Mouse (Mus musculus): ENCODE measurements around the gene Gprc5c. TPM values are rescaled to one million over a fixed set of nuclear protein-coding genes. Genes with fewer than 3 reads are reported as not detected.
A peak's percentile ranks its signal among the peaks of the same experiment; 100 is the strongest.

Gene Gprc5c
- polyA plus RNA-seq, 1 experiment from 2014 or later = 55.7 TPM

DNA sequence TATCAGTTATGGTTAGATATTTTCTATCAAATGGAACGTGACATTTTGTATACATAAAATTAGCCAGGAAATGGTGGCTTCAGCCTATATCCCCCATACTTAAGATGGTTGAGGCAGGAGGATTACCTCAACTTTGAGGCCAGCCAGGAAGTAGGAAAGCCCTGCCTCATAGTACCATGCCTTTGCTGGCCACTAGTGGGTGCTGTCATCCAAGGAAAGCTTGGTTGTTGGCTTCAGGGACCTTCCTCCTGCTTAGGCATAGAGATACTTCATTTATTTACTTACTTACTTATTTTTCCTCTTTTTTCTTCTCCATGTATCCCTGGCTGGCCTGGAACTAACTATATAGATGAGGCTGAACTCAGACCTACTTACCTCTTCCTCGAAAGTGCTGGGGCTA is 7.7 kb downstream of the Gprc5c start:
- H3K27me3 ChIP-seq = no peaks in the 10 kb centered on the region
- 90% methylated on average over 2 of the region's 2 CpGs for WGBS
- no peak overlapping the region for H3K4me3 ChIP-seq
- 0 out of 2 replicates have a peak, but pooled peaks cover 3% of the 10 kb centered on the region for H3K9me3 ChIP-seq
- H3K9ac ChIP-seq = no peak overlapping the region
- H3K4me2 ChIP-seq (replicated peaks) = no peak overlapping the region
- H3K27ac ChIP-seq = no peak overlapping the region
- ATAC-seq (ENCODE audit: insufficient number of reproducible peaks, insufficient read depth, low FRiP score, low TSS enrichment) = no peak
- peaks cover 9% of the 10 kb centered on the region for H3K4me1 ChIP-seq
- H3K36me3 ChIP-seq = peaks cover 12% of the 10 kb centered on the region; the same call in 1 of the 2 replicates

DNA sequence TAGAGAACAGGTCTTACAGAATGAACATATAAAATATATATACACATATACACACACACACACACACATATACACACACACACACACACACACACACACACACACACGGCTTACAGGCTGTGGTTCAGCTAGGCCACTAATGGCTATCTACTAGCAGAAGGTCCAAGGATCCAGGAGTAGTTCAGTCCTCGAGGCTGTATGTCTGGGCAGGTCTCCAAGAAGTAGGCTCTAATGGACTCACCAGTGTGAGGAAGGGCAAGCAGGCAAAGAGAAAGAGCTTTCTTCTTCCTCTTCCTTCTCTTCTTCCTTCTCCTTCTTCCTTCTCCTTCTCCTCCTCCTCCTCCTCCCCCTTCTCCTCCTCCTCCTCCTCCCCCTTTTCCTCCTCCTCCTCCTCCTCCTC is 10.1 kb downstream of the Gprc5c start:
- 0 out of 2 replicates have a peak, but pooled peaks cover 3% of the 10 kb centered on the region for H3K9me3 ChIP-seq
- H3K4me3 ChIP-seq = no peak overlapping the region
- no peaks in the 10 kb centered on the region for H3K27me3 ChIP-seq
- peaks cover 31% of the 10 kb centered on the region for H3K36me3 ChIP-seq
- H3K4me1 ChIP-seq = peaks cover 5% of the 10 kb centered on the region; the same call in 1 of the 2 replicates
- no peak overlapping the region for H3K27ac ChIP-seq
- H3K4me2 ChIP-seq (replicated peaks) = no peak overlapping the region
- no peak for ATAC-seq (ENCODE audit: insufficient number of reproducible peaks, insufficient read depth, low FRiP score, low TSS enrichment)
- 92% methylated on average over 2 of the region's 2 CpGs for WGBS
- H3K9ac ChIP-seq = no peak overlapping the region

- Histone ChIP-seq H3K9ac (no peak overlapping the region), H3K36me3 (peaks cover 42% of the 10 kb centered on the region)
- WGBS = 86% methylated on average over 3 of the region's 3 CpGs
These were observed 11.7 kb downstream of the Gprc5c start for GRCm38 (mm10) chr11:114862687-114863086.

GRCm38 (mm10) chr11:114863918-114864420 is 13.0 kb downstream of the Gprc5c start:
- Histone ChIP-seq H3K4me3 (no peak overlapping the region), H3K9me3 (0 out of 2 replicates have a peak, but pooled peaks cover 3% of the 10 kb centered on the region), H3K4me2 (replicated peaks) (no peak overlapping the region), H3K4me1 (peaks cover 18% of the 10 kb centered on the region), H3K27me3 (no peaks in the 10 kb centered on the region), H3K27ac (no peak overlapping the region), H3K9ac (no peak overlapping the region), H3K36me3 (peaks cover 51% of the 10 kb centered on the region)
- ATAC-seq (ENCODE audit: insufficient number of reproducible peaks, insufficient read depth, low FRiP score, low TSS enrichment) = no peak
- WGBS = 93% methylated on average over 21 of the region's 21 CpGs

More at GRCm38 (mm10) chr11:114862687-114863086, 11.7 kb downstream of the Gprc5c start:
- Histone ChIP-seq H3K9me3 (0 out of 2 replicates have a peak, but pooled peaks cover 3% of the 10 kb centered on the region), H3K4me3 (no peak overlapping the region), H3K27ac (no peak overlapping the region), H3K4me1 (peaks cover 18% of the 10 kb centered on the region), H3K27me3 (no peaks in the 10 kb centered on the region), H3K4me2 (replicated peaks) (no peak overlapping the region)
- ATAC-seq (ENCODE audit: insufficient number of reproducible peaks, insufficient read depth, low FRiP score, low TSS enrichment) = no peak

- no peak for ATAC-seq (ENCODE audit: insufficient number of reproducible peaks, insufficient read depth, low FRiP score, low TSS enrichment)
- H3K4me3 ChIP-seq = no peak overlapping the region
- H3K36me3 ChIP-seq = peaks cover 62% of the 10 kb centered on the region
- 0 out of 2 replicates have a peak, but pooled peaks cover 3% of the 10 kb centered on the region for H3K9me3 ChIP-seq
- H3K9ac ChIP-seq = no peak overlapping the region
- 76% methylated on average over 5 of the region's 5 CpGs for WGBS
- H3K27me3 ChIP-seq = no peaks in the 10 kb centered on the region
- H3K4me2 ChIP-seq (replicated peaks) = no peak overlapping the region
- H3K4me1 ChIP-seq = peaks cover 18% of the 10 kb centered on the region
- H3K27ac ChIP-seq = peak overlapping the region; percentile 48; the same call in 1 of the 2 replicates
These were observed 15.0 kb downstream of the Gprc5c start for GRCm38 (mm10) chr11:114865999-114866398.

GRCm38 (mm10) chr11:114866486-114867360 is 15.8 kb downstream of the Gprc5c start:
- no peak for ATAC-seq (ENCODE audit: insufficient number of reproducible peaks, insufficient read depth, low FRiP score, low TSS enrichment)
- no peak overlapping the region for H3K9ac ChIP-seq

GRCm38 (mm10) chr11:114867361-114868235 is 16.6 kb downstream of the Gprc5c start:
- H3K4me2 ChIP-seq (replicated peaks) = no peak overlapping the region
- 0 out of 2 replicates have a peak, but pooled peaks cover 2% of the 10 kb centered on the region for H3K9me3 ChIP-seq
- peak overlapping the region; percentile 48 for H3K27ac ChIP-seq
- no peak overlapping the region for H3K9ac ChIP-seq
- peaks cover 20% of the 10 kb centered on the region for H3K4me1 ChIP-seq
- ATAC-seq (ENCODE audit: insufficient number of reproducible peaks, insufficient read depth, low FRiP score, low TSS enrichment) = no peak
- H3K36me3 ChIP-seq = peaks cover 71% of the 10 kb centered on the region
- whole genome bisulfite sequencing = 64% methylated on average over 11 of the region's 11 CpGs
- H3K27me3 ChIP-seq = no peaks in the 10 kb centered on the region
- no peak overlapping the region for H3K4me3 ChIP-seq

More at GRCm38 (mm10) chr11:114866486-114867360, 15.8 kb downstream of the Gprc5c start:
- Histone ChIP-seq H3K36me3 (peaks cover 69% of the 10 kb centered on the region), H3K27ac (peak overlapping the region; percentile 48), H3K9me3 (0 out of 2 replicates have a peak, but pooled peaks cover 3% of the 10 kb centered on the region), H3K4me3 (no peak overlapping the region), H3K4me1 (peaks cover 18% of the 10 kb centered on the region), H3K4me2 (replicated peaks) (no peak overlapping the region), H3K27me3 (no peaks in the 10 kb centered on the region)
- 31% methylated on average over 10 of the region's 10 CpGs for WGBS

DNA sequence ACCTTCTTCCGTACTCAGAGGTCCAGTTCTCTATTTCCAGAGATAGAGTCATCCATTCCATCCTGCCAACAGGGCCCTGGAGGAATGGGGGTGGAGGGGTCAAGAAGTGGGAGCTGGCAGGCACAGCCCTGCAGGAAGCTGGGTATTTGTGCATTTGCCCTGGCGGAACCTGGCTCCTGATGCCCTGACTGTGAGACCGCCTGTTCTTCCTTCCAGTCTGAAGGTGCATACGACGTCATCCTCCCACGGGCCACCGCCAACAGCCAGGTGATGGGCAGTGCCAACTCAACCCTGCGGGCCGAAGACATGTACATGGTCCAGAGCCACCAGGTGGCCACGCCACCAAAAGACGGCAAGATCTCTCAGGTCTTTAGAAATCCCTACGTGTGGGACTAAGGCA is 17.3 kb downstream of the Gprc5c start:
- Histone ChIP-seq H3K4me1 (peaks cover 27% of the 10 kb centered on the region), H3K4me2 (replicated peaks) (no peak overlapping the region), H3K9ac (no peak overlapping the region), H3K36me3 (peaks cover 66% of the 10 kb centered on the region), H3K9me3 (no peaks in the 10 kb centered on the region), H3K27me3 (no peaks in the 10 kb centered on the region), H3K4me3 (no peak overlapping the region), H3K27ac (no peak overlapping the region)
- 94% methylated on average over 12 of the region's 12 CpGs for WGBS
- no peak for ATAC-seq (ENCODE audit: insufficient number of reproducible peaks, insufficient read depth, low FRiP score, low TSS enrichment)

DNA sequence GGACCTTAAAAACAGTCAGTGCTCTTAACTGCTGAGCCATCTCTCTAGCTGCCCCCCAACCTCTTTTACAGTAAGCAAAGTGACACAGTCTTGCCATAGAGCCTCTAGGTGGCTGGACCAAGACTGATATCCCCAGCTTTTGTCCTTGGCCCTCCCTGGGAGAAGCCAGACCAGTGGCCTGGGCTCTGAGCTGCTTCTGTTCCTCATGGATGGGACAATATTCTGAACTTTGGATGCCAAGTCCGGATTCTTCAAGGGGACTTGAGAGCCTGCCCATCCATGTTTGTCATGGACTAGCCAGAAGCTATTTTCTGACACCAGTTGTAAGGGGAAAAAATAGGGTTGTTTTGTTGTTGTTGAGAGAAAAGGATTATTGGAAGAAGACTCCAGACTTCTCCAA is 18.8 kb downstream of the Gprc5c start:
- no peak overlapping the region for H3K9ac ChIP-seq
- peaks cover 32% of the 10 kb centered on the region for H3K4me1 ChIP-seq
- H3K4me2 ChIP-seq (replicated peaks) = no peak overlapping the region
- no peak overlapping the region for H3K4me3 ChIP-seq
- no peaks in the 10 kb centered on the region for H3K9me3 ChIP-seq
- 94% methylated on average over 1 of the region's 1 CpGs for WGBS
- H3K27me3 ChIP-seq = no peaks in the 10 kb centered on the region
- H3K27ac ChIP-seq = no peak overlapping the region
- peaks cover 54% of the 10 kb centered on the region for H3K36me3 ChIP-seq
- no peak for ATAC-seq (ENCODE audit: insufficient number of reproducible peaks, insufficient read depth, low FRiP score, low TSS enrichment)

GRCm38 (mm10) chr11:114871540-114871939 is 20.6 kb downstream of the Gprc5c start:
- Histone ChIP-seq H3K27ac (no peak overlapping the region), H3K27me3 (no peaks in the 10 kb centered on the region), H3K9ac (no peak overlapping the region), H3K4me1 (peaks cover 37% of the 10 kb centered on the region), H3K36me3 (peaks cover 42% of the 10 kb centered on the region), H3K4me3 (no peak overlapping the region), H3K4me2 (replicated peaks) (no peak overlapping the region), H3K9me3 (no peaks in the 10 kb centered on the region)
- no peak for ATAC-seq (ENCODE audit: insufficient number of reproducible peaks, insufficient read depth, low FRiP score, low TSS enrichment)
- WGBS = 81% methylated on average over 2 of the region's 2 CpGs
